Mouse (Mus musculus): ENCODE results near the gene Prl7a2.

The Prl7a2 gene

DNA sequence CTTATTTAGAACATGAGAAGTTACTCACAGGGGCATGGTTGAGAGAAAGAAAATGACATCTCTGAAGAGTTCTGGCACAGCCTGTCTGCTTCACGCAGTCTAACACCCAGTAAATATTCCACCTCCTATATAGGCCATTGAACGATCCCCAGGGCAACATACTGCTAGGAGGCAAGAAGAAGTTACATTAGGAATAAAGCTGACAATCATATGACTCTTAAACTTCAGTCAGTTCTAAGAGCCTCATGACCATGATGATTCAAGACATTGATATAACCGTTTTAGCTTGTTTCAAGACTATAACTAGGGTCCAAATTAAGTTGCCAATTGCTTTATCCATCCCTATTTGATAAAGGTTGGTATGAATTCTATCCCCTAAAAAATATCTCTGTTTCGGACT, at the start of gene Prl7a2:
Gene Prl7a2, minus strand, starts transcription at position 101 of the 400 bp plus-strand sequence.
- DNase-seq, result no peak

DNA sequence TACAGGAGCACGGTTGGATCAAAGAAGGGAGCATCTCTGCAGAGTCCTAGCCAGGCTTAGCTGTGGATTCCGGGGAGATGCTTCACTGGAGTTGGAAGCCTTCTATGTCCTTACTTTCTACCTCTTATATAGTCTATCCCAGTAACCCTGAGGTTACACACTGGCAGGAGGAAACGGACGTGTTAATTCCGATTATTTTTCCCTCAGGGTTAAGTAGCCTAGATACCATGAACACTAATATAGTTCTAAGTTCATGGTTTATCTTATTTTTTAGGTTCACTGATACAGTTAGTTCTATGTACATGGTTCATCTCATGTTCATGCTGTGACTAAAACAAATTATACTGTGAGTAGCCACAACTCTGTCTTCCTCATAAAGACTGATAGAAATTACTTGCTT, 48.8 kb upstream of the Prl7a2 start, which contains the start of gene Prl7d1:
Gene Prl7d1, minus strand, starts transcription at position 101 of the 400 bp plus-strand sequence.
- DNase-seq, result no peak

- DNase-seq, result no peak
These were observed 38.7 kb upstream of the Prl7a2 start for GRCm38 (mm10) chr13:27706521-27706920.

DNA sequence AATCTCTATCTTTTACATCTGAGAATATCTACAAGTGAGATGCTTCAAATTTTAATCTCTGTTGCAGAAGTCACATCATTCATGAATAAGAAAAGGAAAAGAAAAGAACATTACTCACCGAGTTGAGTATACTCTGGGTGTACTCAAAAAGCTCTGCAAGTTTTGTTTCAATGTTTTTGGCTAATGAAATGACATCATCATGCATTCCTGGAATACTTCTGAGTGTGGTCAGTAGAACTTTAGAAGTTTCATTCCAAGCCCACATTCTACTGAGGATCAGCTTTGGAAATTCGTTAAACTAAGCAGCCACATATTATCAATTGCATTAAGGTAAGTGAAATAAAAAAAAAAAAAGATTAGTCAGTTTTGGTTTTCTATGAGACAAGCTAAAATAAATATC, 7.1 kb downstream of the Prl7a2 start:
- no peak for DNase-seq

- no peak for DNase-seq
These were observed 25.4 kb downstream of the Prl7a2 start, which contains the start of gene Prl7a1 for GRCm38 (mm10) chr13:27642393-27642792. Gene Prl7a1, minus strand, starts transcription at chr13:27642493.

GRCm38 (mm10) chr13:27610482-27610881, 57.4 kb downstream of the Prl7a2 start, which contains the start of gene Prl7b1:
Gene Prl7b1, minus strand, starts transcription at chr13:27610582.
- DNase-seq, result no peak
